Mouse (Mus musculus): ENCODE data around the gene Acox1. TPM values are rescaled to one million over a fixed set of nuclear protein-coding genes. Genes with fewer than 3 reads are reported as not detected.

Gene Acox1
- 110 and 116 TPM in 2 replicates for total RNA-seq (2014; rRNA removed)
- polyA plus RNA-seq (2015; fragmentation: Nextera tagmentation; extraction: Ambion mirVana): 66.1 and 69.2 TPM in 2 replicates

- under 1% methylated on average over 59 of the region's 62 CpGs for WGBS
Measured at GRCm38 (mm10) chr11:116198639-116199531, at the start of gene Acox1, which contains the start of gene Ten1. Acox1 (minus strand) TSS chr11:116199045. Ten1 (plus strand) TSS chr11:116198855.

GRCm38 (mm10) chr11:116247502-116248222 lies 48.8 kb upstream of the Acox1 start:
- TF ChIP-seq CTCF (IDR thresholded peaks at IDR 0.05): no peak
- Histone ChIP-seq H3K4me3 (ENCODE audit: low read depth, low read length) (no peak overlapping the region), H3K27ac (ENCODE audit: low read depth, low read length) (no peak overlapping the region), H3K4me2 (ENCODE audit: low read depth, low read length, poor library complexity, severe bottlenecking) (no peak overlapping the region), H3K4me1 (ENCODE audit: insufficient read depth, low read length) (no peaks in the 10 kb centered on the region), H3K9ac (replicated peaks; ENCODE audit: low read length, poor library complexity, severe bottlenecking) (no peak overlapping the region), H3K27me3 (ENCODE audit: insufficient read depth, low read length) (no peaks in the 10 kb centered on the region), H3K36me3 (ENCODE audit: insufficient read depth, low read length) (peaks cover 88% of the 10 kb centered on the region), H3K9me3 (ENCODE audit: low read length) (no peaks in the 10 kb centered on the region)
- WGBS: 85% methylated on average over 14 of the region's 14 CpGs
- no peak for DNase-seq (ENCODE audit: low spot score)
- ATAC-seq (ENCODE audit: low FRiP score): no peak

More at GRCm38 (mm10) chr11:116198639-116199531, at the start of gene Acox1, which contains the start of gene Ten1:
- peaks cover 4% of the 10 kb centered on the region for H3K4me1 ChIP-seq (ENCODE audit: insufficient read depth, low read length)
- no peaks in the 10 kb centered on the region for H3K9me3 ChIP-seq (ENCODE audit: low read length)
- H3K9ac ChIP-seq (replicated peaks; ENCODE audit: low read length, poor library complexity, severe bottlenecking): peak within 1 kb of the TSS; percentile 73
- H3K4me2 ChIP-seq (ENCODE audit: low read depth, low read length, poor library complexity, severe bottlenecking): peak within 1 kb of the TSS; percentile 61
- no peak for TF ChIP-seq CTCF (IDR thresholded peaks at IDR 0.05)
- peak; percentile 98 for DNase-seq (ENCODE audit: low spot score)
- H3K36me3 ChIP-seq (ENCODE audit: insufficient read depth, low read length): peaks cover 6% of the 10 kb centered on the region; the same call in 1 of the 2 replicates
- peak; percentile 98 for ATAC-seq (ENCODE audit: low FRiP score)
- no peaks in the 10 kb centered on the region for H3K27me3 ChIP-seq (ENCODE audit: insufficient read depth, low read length)
- H3K27ac ChIP-seq (ENCODE audit: low read depth, low read length): peak within 1 kb of the TSS; percentile 96
- H3K4me3 ChIP-seq (ENCODE audit: low read depth, low read length): peak within 1 kb of the TSS; percentile 72

- H3K4me3 ChIP-seq (ENCODE audit: low read depth, low read length): no peak overlapping the region
- H3K9me3 ChIP-seq (ENCODE audit: low read length): no peaks in the 10 kb centered on the region
- no peak overlapping the region for H3K4me2 ChIP-seq (ENCODE audit: low read depth, low read length, poor library complexity, severe bottlenecking)
- no peaks in the 10 kb centered on the region for H3K4me1 ChIP-seq (ENCODE audit: insufficient read depth, low read length)
- no peak overlapping the region for H3K27ac ChIP-seq (ENCODE audit: low read depth, low read length)
- no peak for TF ChIP-seq CTCF (IDR thresholded peaks at IDR 0.05)
- no peaks in the 10 kb centered on the region for H3K27me3 ChIP-seq (ENCODE audit: insufficient read depth, low read length)
- no peak overlapping the region for H3K9ac ChIP-seq (replicated peaks; ENCODE audit: low read length, poor library complexity, severe bottlenecking)
- H3K36me3 ChIP-seq (ENCODE audit: insufficient read depth, low read length): peaks cover 68% of the 10 kb centered on the region
- DNase-seq (ENCODE audit: low spot score): no peak
- WGBS: 85% methylated on average over 6 of the region's 6 CpGs
- no peak for ATAC-seq (ENCODE audit: low FRiP score)
Measured at GRCm38 (mm10) chr11:116245616-116246015, 46.8 kb upstream of the Acox1 start.

GRCm38 (mm10) chr11:116244580-116244979 lies 45.7 kb upstream of the Acox1 start:
- H3K9ac ChIP-seq (replicated peaks; ENCODE audit: low read length, poor library complexity, severe bottlenecking): no peak overlapping the region
- TF ChIP-seq CTCF (IDR thresholded peaks at IDR 0.05): no peak
- 91% methylated on average over 8 of the region's 8 CpGs for WGBS
- no peaks in the 10 kb centered on the region for H3K4me1 ChIP-seq (ENCODE audit: insufficient read depth, low read length)
- H3K36me3 ChIP-seq (ENCODE audit: insufficient read depth, low read length): peaks cover 57% of the 10 kb centered on the region
- no peak for ATAC-seq (ENCODE audit: low FRiP score)
- no peak overlapping the region for H3K4me2 ChIP-seq (ENCODE audit: low read depth, low read length, poor library complexity, severe bottlenecking)
- H3K9me3 ChIP-seq (ENCODE audit: low read length): no peaks in the 10 kb centered on the region
- H3K4me3 ChIP-seq (ENCODE audit: low read depth, low read length): no peak overlapping the region
- DNase-seq (ENCODE audit: low spot score): no peak
- no peaks in the 10 kb centered on the region for H3K27me3 ChIP-seq (ENCODE audit: insufficient read depth, low read length)
- H3K27ac ChIP-seq (ENCODE audit: low read depth, low read length): no peak overlapping the region

- peaks cover 30% of the 10 kb centered on the region for H3K36me3 ChIP-seq (ENCODE audit: insufficient read depth, low read length)
- no peak overlapping the region for H3K4me2 ChIP-seq (ENCODE audit: low read depth, low read length, poor library complexity, severe bottlenecking)
- no peak overlapping the region for H3K9ac ChIP-seq (replicated peaks; ENCODE audit: low read length, poor library complexity, severe bottlenecking)
- H3K27ac ChIP-seq (ENCODE audit: low read depth, low read length): no peak overlapping the region
- H3K4me1 ChIP-seq (ENCODE audit: insufficient read depth, low read length): no peaks in the 10 kb centered on the region
- 63% methylated on average over 12 of the region's 12 CpGs for WGBS
- no peak overlapping the region for H3K4me3 ChIP-seq (ENCODE audit: low read depth, low read length)
- no peaks in the 10 kb centered on the region for H3K9me3 ChIP-seq (ENCODE audit: low read length)
- DNase-seq (ENCODE audit: low spot score): no peak
- TF ChIP-seq CTCF (IDR thresholded peaks at IDR 0.05): no peak
- ATAC-seq (ENCODE audit: low FRiP score): no peak
- H3K27me3 ChIP-seq (ENCODE audit: insufficient read depth, low read length): peaks cover 6% of the 10 kb centered on the region; the same call in 1 of the 2 replicates
Measured at GRCm38 (mm10) chr11:116241744-116242235, 42.9 kb upstream of the Acox1 start.

Measured in midbrain, postnatal 0 days (tissue).